Mouse (Mus musculus) neutrophil, adult 65 days (primary cell): ENCODE results near the gene Xrn2. TPM values are rescaled to one million over a fixed set of nuclear protein-coding genes. Genes with fewer than 3 reads are reported as not detected.

Experiments used
- total RNA-seq: library from RNA; stranded (reverse); gene quantifications from 2 replicates; pipeline ENCODE4 v1.2.4, GENCODE M21; 2023

The Xrn2 gene
- 62.7 and 87.7 TPM in 2 replicates for total RNA-seq

GRCm38 (mm10) chr2:147012623-147013184, at the start of gene Xrn2:
TSS of gene Xrn2 (plus strand) at chr2:147012996.

GRCm38 (mm10) chr2:147085072-147085870, 72.5 kb downstream of the Xrn2 start, which contains the start of gene Nkx2-4:
TSS of gene Nkx2-4 (minus strand) at chr2:147085445.

Other genes with a start within 250 kb of the Xrn2 start
- 21.9 and 25.5 TPM in 2 replicates for gene Kiz, start 157.1 kb upstream of the Xrn2 start, total RNA-seq
- gene Nkx2-4, start 72.4 kb downstream of the Xrn2 start, total RNA-seq = not detected in 2 replicates
- gene Nkx2-2, start 181.2 kb downstream of the Xrn2 start, total RNA-seq = not detected in 2 replicates